Mouse (Mus musculus): ENCODE results near the gene Mark4.
A peak's percentile ranks its signal among the peaks of the same experiment; 100 is the strongest.

The Mark4 gene

DNA sequence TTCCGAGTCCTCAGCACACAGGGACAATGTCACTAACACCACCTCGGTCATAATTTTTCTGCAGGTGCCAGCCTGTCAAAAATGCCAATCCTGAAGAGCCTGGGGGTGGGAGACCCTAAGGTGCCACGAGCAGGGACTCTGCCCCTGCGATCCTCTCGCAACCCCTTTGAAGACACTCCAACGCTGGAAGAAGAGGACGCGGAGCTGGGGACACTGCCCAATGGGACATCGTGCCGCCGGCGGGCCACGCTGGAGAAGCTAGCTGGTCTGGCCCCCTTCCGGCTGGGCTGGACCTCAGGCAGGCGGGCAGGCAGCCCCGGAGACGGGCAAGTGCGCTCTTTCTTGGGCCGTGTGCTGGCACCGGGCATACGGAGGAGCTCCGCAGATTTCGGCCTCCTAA lies 10.8 kb upstream of the Mark4 start:
- no peak for DNase-seq

DNA sequence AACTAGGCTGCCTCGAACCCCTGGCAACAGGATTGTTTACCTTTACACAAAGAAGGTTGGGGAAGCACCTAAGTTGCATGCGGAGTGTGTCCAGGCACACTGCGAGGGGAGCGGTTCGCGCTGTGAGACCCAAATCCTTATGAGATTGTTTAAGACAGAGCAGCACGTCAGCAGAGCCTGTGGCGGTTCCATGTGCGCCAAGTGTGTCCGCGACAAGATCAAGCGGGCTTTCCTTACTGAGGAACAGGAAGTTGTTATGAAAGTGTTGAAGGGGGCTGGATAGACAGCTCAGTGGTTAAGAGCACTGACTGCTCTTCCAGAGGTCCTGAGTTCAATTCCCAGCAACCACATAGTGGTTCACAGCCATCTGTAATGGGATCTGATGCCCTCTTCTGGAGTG lies 9.7 kb upstream of the Mark4 start:
- no peak for DNase-seq

DNA sequence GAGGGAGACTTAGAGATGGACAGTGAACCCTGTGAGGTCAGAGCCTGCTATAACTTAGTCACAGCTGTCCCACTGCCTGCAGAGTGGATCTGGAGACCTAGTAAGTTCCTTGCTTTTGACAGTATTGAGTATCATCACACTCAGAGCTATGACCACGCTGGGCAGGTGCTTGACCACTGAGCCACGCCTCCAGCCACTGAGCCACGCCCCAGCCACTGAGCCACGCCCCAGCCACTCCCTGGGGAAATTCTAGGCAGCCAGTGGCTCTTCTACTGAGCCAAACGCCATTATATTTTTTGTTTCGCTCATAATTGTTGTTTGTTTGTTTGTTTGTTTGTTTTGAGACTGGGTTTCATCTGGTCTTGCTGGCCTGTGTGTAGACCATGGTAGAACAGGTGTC lies 9.0 kb upstream of the Mark4 start:
- peak; percentile 54 for DNase-seq

DNA sequence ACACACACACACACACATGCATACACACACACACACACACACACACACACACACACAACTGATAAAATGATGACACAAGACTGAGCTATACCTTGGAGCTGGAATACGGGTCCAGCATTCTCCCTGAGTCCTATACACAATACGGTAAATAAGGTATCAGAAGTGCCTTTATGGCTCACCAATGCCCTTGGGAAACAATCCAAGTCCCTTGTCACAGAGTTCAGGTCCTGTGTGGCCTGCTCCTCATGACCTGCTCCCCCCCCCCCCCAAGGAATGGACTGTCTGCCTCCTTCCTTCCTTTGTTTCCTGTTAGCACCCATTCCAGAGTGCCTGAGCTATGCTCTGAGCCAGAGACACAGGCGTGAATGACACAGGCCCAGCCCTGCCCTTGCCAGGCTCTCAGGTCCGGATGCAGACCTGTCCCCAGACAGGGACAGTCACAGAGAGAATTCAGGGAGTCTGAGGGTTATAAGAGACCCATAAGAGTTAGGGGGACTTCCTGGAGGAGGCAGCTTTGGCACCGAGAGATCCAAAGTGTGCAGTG lies 8.1 kb upstream of the Mark4 start:
- DNase-seq = no peak

DNA sequence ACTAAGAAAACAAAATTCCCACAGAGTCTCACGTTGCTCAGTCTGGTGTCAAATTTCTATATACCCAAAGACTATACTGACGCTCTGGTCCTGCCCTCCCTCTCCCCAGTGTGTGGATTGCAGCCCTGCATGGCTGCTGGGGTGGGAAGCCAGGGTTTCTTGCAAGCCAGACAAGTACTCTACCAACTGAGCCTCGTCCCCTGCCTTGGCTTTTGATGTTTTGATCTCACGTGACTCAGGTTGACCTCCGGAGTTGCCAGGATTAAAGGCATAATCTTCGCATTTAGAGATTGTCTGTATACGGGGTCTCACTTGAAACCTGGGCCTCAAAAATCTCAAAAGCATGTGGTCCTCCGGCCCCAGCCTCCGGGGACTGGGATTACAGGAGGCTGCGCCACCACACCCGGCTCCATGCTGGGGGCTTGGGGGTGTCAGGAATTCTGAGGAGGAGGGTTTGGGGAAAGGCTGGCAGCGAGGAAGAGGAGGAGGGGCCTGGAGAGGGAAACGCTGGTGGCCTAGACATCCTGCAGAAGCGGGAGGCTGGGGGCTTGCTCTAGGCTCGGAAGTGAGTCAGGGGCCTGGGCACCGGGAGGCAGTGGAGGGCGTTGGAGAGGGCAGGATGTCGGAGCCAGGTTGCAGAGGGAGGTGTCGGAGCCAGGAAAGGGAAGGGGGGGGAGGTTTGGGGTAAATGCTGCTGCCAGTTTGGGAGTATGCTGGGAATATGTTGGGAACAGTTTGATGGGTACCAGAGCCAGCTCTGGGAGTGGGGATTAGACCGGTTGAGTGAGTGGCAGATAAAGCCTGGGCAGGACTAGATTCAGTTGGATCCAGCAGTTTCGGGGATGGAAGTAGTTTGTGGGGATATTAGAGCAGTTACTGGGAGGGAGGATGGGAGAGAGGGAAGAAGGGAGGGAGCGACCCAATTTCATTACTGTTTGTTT lies 6.0 kb upstream of the Mark4 start:
- no peak for DNase-seq

DNA sequence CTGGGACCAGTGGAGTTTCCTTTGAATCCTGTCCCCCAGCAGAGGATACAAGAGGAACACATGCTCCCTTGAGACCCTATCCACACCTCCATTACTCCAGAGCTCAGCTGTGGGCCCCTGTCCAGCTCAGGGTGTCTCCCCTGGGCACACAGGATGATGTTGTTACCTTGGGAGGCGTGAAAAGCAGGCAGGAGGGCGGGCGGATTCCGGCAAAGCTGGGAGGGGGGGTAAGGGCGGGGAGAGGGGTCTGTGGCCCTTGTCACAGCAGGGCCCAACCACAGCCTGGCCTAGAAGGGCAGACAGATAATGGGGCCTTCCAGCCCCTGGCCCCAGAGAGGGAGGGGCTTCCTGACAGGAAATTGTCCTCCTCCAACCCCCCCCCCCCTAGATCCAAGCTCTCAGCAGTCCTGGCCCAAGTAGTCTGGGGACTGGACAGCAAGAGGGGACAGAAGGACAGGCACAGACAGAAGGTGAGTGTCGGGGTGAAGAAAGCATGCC lies 4.3 kb upstream of the Mark4 start, which contains the start of gene Exoc3l2:
Exoc3l2 (plus strand) TSS at position 448 of the 498 bp plus-strand sequence.
- peak; percentile 46 for DNase-seq

DNA sequence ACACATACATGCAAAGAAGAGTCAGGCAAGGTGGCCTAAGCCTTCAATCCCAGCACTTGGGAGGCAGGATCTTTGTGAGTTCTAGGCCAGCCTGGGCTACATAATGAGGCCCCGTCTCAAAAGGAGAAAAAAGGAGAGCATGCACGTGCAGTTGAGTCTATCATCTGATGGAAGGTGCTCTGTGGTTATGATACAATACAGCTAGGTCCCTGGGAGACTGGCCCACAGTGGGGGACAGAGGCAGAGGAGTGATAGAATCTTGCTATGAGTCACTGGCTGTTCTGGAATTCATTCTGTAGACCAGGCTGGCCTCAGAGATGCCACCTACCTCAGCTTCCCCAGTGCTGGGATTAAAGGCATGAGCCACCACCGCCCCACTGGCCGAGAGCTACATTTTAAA lies 3.8 kb upstream of the Mark4 start:
- DNase-seq = no peak

DNA sequence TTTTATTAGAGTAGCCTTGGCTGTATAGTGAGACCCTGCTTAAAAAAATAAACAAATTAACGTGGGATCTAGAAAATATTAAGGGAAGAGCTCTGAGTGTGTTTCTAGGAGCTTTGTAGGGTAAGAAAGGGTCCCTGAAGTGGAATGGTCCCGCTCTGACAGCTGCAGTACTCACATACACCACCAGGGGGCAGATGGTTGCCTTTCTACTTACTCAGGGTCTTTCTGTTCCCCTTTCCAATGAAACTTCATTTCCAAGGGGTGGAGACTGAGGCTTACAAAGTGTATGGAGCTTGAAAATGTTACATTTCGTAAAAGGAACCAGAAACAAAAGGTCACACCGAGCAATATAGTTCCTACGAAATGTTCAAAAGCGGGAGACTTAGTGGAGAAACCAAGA lies 2.9 kb upstream of the Mark4 start:
- DNase-seq = peak; percentile 72

DNA sequence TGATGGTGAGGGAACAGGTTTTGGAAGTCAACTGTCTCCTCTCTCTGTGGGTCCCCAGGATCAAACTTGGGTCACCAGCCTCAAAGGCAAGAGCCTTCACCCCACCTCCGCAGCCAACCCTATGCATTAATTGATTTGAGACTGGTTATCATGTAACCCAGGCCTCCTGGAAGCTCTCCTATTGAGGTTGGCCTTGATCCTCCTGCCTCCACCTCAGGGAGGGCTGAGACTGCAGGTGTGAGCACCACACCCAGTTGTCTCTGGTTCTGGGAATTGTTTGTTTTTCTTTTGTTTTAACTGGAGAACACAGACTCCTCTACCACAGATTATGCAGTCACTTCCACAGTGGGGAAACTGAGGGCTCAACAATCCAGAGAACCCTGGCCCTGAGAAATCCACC lies 1.9 kb upstream of the Mark4 start:
- DNase-seq = no peak

DNA sequence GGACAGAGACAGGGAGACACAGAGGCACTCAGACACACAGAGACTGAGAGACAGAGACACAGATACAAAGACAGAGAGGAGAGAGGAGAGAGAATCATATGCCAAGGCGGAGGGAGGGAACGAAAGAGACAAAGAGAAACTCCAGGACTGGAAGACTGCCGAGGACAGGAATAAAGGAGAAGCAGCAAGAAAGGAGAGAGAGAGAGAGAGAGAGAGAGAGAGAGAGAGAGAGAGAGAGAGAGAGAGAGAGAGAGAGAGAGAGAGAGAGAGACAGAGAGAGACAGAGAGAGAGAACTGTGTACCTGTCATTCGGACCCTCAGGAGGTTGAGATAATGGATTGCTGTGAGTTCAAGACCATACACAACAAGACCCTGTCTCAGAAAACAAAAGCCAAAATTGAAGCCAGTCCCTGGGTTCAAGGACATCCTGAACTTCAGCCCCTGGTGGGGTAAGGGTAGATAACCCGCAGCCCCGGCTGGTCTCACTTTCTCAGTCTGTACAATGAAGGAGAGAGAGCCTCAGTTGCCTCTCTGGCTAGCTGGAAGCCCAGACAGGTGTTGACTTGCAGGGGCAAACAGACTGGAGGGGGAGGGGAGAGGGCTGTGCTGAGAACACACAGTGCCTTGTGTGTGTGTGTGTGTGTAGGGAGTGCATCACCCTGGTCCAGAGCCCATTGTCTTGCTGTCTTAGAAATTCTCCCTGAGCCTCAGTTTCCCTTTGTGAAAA lies 686 bp upstream of the Mark4 start:
- DNase-seq = no peak

DNA sequence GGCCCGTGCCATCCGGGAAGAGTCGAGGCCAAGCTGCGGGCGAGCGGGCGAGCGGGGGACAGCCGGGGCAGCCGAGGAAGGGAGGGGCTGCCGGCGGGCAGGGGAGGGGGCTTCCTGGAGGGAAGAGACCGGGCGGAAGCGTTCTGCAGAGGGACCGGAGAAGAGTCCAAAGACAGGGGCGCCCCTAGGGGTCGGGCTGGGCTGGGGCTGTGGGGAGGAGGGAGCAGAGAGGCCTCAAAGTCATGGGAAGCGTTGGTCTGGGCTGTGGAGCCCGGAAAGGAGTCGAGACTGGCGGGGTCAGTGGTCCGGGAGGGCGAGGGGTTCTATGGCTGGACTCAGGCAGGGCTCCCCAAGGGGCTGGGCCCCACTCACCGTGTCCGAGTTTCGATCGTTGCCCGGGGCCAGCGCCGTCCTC lies 542 bp downstream of the Mark4 start:
- DNase-seq = peak; percentile 63

DNA sequence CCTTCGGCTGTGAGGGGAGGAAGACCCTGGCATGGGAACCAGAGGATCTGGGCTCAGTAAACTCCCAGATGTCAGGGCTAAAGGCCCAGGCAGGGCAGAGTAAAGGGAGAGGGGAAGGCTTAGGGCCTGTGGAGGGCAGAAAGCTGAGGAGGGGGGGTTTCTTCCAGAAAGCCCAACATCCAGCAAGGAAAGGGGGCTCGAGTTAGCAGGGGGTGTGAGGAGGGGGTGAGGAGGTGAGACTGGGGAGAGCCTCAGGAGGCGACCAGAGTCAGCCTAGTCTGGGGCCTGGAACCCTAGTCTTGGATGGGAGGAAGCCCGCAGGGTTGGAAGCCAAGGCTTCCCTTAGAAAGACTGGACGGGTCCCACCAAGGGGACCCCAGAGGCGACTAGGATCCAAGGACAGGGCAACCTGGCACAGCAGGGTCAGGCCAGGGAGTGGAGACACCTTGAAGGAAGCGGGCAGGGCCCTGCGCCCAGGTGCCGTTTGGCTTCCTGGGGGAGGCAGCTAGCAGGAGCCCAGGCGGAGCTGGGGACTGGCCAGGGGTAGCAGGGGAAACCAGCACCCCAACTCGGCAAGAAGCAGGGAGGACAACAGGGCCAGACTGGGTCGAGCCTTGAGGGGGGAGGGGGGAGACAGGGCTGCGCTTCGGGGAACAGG lies 1.1 kb downstream of the Mark4 start:
- no peak for DNase-seq

DNA sequence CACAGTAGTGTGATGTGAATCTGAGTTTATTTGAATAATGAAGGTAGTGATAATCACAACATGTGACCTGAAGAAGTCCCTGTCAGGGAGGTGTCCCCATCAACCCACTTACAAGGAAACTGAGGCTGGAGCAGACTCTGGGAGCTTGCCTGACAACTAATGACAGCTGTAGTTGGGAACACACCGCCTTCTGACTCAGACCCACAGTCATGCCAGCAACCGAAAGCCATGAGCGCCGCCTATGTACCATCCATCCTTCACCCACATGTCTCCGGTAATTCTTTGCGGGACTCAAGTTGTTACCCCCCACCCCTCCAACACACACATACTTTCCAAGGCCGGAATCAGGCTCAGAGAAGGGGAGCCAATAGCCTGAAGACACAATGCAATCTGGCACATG lies 2.0 kb downstream of the Mark4 start:
- no peak for DNase-seq

DNA sequence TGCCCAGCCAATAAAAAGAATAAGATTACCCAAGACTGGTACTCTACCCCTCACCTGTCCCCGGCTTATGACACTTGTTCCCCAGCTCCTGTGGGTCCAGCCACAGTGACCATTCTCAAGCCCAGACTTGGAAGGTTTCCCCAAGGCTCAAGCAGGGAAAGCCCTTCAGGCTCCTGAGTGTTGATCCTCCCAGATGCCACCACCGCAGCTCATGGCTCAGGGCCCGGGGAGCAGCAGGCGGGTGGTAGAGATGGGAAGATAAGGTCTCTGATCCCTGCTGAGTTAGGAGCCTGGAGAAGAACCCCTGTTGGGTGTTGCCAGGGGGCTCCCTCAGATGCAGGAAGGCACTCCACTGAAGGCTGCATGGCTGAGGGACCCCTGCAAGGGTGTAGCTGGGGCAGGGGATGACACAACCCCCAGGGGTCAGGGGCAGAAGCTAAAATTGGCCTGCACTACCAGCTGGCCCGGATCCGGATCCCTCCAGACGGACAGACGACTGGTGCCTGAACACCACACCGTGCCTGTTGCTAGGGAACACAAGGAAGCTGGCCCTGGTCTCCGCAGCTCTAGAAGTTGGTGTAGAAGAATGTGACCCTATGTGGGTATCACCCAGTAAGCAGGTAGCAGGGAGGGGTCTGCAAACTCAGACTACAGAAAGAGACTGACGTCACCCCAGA lies 2.7 kb downstream of the Mark4 start:
- DNase-seq = no peak

DNA sequence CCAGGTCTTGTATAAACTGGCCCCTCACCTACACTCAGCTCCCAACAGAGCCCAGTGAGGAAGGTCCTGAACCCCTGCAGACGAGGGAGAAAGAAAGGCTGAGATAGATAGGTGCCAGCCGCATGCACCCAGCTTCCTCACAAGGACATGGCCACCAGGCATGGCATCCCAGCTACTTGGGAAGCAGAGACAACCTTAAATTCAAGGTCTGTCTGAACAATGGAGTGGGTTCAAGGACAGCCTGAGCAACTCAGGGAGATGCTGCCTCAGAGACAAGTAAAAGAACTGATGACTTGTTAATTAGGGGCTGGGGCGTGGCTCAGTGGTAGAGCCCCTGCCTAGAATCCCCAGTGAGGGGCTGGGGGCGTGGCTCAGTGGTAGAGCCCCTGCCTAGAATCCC lies 3.4 kb downstream of the Mark4 start:
- DNase-seq = no peak

DNA sequence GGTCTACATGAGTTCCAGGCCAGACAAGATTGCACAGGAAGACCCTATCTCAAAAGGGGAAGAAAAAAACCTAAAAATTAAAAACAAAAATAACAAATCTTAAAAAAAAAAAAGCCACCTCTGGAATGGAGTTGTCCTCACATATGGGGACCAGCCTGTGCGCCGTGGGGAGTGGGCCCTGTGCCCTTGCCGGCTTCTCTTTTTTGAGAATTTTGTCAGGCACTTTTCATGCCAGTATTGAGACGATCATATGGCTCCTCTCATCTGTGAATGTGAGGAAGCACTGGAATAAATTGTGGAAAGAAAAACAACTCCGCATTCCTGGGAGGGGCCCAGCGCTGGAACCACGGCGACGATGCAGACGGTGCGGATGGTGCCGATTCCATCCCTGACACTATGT lies 9.5 kb downstream of the Mark4 start:
- no peak for DNase-seq

DNA sequence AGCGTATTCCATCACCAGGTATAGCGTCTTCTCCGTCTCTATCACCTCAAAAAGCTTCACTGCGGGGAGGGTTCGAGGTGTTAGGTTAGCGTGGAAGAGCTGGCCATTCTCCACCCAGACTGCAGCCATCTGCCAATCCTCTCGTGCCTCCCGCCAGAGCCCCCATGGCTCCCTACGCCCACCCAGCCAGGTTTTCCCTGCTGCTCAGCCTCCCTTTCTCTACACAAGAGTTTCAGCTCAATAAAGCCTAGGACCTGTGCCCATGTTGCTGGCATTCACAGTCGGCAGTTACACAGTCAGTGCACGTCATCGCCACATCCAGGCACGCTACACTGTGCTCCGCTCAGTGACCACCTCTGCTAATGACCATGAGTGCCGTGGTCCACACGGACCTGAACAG lies 10.9 kb downstream of the Mark4 start:
- DNase-seq = no peak

DNA sequence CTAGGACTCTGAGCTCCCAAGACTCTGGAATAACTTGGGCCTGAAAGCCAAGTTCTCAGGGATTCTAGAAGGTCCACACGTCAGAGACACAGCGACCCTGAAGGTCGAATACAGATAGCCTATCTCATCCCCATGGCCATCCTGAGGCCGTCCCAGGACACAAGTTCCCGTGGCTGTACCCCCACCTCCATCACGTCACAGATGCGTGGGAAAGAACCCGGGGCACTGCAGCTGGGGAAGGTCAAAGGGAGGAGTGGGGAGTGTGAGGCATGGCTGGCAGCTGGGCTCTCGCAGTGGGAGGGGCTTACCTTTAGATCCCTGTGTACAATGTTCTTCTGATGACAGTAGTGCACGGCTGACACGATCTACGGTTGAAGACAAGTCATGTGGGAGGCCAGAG lies 13.8 kb downstream of the Mark4 start:
- no peak for DNase-seq

DNA sequence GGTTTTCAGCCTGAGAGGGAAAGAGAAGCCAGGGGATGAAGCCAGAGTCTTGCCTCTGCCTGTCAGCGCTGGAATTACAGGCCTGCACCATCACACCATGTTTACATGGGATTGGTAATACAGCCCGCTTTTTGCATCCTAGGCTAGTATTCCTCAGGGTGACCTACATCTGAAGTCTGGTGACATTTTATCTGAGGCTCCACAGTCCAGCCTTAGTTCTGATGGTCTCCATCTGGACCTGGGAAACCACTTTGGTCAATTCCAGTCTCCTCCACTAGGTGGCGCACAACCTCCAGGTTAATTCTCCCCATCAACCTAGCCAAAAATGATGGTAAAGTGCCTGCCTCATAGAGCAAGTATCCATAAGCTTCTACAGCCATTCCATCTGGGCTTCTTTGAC lies 15.3 kb downstream of the Mark4 start:
- peak; percentile 75 for DNase-seq

DNA sequence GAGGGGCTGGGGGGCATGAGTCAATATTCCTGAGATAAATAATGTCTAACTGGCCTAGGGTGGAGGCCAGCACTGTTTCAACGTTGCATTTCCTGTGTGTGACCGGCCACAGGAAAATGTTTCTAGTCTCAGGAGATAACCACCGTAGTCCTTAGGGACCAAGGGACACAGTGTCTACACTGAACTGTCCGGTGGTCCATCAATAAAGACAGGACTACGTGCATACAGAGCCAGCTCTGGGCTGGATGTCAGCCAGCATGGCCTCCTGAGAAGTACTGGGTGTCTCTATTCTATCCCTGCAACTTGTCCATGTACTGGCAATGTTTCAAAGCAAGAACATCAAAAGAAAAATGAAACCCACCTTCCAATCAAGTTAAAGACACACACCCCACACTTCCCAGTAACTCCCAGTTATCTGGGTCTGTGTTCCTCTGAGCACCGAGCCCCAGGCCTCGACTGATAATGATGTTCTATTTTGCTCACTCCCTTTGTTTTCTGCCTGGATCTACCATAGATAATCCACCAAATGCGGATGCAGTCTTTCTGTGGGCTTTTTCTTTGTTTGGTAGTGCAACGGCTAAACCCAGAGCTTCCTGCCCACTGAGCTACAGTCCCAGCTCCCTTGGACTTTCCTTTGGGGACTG lies 17.1 kb downstream of the Mark4 start:
- no peak for DNase-seq

DNA sequence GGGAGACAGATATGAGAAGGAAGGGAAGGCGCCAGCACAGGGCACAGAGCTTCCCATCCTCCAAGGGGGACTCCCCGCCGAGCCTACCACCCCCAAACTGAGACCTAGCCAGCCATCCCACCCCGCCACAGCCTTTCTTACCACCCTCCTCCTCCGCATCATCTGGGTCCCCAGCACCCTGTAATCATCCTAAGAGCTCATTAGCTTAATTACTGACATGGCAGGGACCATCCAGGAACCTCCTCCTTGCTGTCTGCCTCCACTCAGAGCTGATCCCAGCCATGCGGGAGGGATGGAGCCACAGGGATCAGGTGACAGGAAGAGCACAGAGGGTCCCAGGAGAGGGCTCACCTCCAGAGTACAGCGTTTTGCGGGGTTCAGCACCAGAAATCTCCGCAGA lies 21.6 kb downstream of the Mark4 start:
- no peak for DNase-seq

DNA sequence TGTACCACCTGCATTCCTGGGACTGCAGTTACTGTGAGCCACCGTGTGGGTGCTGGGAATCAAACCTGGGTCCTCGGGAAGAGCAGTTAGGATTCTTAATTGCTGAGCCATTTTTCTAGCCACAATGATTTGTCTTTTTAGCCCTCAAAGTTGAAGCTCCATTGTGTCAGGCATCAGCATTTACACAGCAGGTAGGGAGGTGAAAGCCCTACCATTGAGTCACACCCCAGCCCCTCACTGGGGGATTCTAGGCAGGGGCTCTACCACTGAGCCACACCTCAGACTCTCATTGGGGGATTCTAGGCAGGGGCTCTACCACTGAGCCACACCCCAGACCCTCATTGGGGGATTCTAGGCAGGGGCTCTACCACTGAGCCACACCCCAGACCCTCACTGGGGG lies 22.3 kb downstream of the Mark4 start:
- no peak for DNase-seq

Measured in liver (tissue).